Mouse (Mus musculus): Measurements from ENCODE around the gene Foxp1. TPM values are rescaled to one million over a fixed set of nuclear protein-coding genes. Genes with fewer than 3 reads are reported as not detected.

Gene Foxp1
- total RNA-seq, 2 experiments from 2014 or later: 82.4 to 85.4 TPM

DNA sequence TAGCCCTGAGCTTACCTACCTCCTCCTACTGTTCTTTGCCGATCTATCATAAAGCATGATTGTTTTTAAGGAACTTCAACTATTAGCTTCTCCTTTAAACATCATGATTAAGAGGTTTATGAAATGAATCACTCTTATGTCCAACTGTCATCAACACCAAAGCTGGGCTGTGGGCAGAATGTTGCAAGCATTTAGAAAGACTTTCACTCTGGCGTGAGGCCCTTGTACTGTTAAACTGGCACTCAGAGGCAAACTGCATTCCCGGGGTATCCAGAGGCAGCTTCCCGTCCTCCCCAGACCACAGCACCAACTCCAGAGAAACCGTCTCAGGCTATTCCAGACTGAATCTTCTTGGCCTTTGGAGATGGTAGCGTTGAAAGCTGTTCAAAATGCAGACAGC lies 86.2 kb downstream of the Foxp1 start:
- no peak for DNase-seq

DNA sequence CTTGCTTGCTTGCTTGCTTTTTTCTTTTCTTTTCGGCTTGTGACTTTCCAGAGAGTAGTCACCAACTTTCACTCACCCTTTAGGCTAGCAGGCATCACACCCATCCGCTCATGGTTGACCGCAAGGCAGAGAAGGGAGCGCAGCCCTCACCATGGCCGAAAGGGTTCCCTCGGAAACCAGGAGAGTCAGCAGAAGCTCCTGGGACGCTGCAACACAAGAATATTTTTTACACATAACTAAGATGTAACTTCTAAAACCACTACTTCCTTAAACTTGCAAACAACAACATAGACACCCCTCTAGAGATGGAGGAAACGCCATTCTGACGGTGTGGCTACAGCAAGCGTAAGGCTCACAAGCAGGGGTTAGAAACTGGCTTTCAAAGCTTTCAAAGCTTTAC lies 87.4 kb downstream of the Foxp1 start:
- no peak for DNase-seq

GRCm38 (mm10) chr6:99433006-99433405 lies 89.5 kb downstream of the Foxp1 start:
- DNase-seq: no peak

DNA sequence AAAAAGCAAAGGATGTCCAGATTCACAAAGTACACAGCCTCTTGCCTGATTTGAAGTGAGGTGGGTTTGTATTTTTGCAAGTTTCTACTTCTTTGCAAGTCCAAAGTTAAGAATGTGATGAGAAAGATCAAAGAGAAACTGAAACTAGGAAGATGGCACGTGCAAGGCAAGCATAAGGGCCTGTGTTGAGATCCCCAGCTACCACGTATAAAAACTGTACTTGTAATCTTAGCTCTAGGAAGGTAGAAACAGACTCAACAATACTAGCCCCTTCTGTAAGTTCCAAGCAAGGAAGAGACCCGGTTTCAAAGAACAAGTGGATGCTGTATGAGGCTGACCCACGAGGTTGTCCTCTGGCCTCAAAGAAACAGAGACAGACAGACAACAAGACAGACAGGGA lies 90.6 kb downstream of the Foxp1 start:
- no peak for DNase-seq

GRCm38 (mm10) chr6:99430560-99430959 lies 92.0 kb downstream of the Foxp1 start:
- DNase-seq: no peak

- DNase-seq: no peak
Measured at GRCm38 (mm10) chr6:99429378-99430131, 93.0 kb downstream of the Foxp1 start.

GRCm38 (mm10) chr6:99428961-99429360 lies 93.6 kb downstream of the Foxp1 start:
- no peak for DNase-seq

- DNase-seq: no peak
Measured at GRCm38 (mm10) chr6:99427301-99427700, 95.2 kb downstream of the Foxp1 start.

DNA sequence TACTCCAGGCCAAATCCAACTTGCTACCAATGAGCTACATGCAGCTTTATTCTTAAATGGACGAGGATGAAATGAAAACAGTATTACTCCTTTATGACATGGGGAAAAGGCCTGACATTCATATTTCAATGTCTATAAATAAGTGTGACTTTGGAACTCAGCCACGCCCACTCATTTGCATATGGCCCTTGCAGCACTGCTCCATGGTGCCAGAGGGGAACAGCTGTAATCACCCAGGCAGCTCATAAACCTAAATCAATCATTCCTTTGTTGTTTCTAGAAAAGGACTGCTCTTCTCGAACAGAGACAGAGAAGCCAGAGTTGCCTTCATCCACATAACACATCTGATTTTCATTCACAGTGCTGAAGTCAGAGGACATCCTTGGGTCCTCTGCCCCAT lies 97.5 kb downstream of the Foxp1 start:
- no peak for DNase-seq

DNA sequence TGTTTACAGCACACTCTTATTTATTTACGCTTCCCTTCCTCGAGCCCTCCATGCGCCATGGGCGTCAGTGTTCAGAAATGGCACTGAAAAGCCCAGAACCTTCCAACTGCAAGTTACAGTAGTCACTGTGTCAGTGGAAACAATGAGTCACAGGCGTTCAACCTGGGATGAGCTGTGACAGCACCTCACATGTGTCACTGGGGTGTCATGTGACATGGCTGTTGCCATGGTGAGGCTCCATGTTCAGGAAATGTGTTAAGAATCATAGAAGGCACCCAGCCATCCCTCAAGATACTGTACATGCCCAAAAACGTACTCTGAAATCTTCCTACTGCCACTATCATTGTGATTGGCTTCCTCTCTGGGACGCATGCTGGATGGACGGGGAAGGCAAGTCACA lies 101.9 kb downstream of the Foxp1 start:
- DNase-seq: no peak

- DNase-seq: no peak
Measured at GRCm38 (mm10) chr6:99412598-99412997, 109.9 kb downstream of the Foxp1 start.

GRCm38 (mm10) chr6:99409602-99410001 lies 112.9 kb downstream of the Foxp1 start:
- DNase-seq: no peak

GRCm38 (mm10) chr6:99408880-99409279 lies 113.6 kb downstream of the Foxp1 start:
- DNase-seq: no peak

DNA sequence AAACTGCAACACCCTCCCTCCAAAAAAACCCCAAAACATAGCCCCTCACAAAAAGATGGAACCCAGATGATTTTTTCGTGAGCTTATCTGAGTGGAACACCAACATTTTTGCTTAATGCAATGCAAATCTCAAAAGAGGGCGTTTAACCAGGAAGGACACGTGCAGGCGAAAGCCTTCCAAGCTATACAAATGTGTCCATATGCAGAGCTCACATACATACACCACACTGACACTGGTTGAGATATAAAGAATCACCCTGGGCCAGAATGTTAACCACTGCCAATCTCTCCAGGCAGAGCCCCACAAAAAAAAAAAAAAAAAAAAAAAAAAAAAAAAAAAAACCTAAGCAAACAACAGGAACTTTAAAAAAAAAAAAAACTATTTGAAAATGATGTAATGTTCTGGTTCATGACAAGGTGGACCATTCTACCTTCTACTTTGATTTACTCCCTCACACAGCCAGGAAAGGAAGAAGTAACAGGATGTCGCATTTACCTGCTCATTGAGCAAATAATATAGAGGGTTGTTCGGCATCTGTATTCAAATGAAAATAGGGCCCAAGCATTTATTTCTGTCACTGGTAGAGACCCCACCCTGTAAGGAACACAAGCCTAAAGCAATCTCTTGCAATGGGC lies 118.6 kb downstream of the Foxp1 start:
- no peak for DNase-seq

DNA sequence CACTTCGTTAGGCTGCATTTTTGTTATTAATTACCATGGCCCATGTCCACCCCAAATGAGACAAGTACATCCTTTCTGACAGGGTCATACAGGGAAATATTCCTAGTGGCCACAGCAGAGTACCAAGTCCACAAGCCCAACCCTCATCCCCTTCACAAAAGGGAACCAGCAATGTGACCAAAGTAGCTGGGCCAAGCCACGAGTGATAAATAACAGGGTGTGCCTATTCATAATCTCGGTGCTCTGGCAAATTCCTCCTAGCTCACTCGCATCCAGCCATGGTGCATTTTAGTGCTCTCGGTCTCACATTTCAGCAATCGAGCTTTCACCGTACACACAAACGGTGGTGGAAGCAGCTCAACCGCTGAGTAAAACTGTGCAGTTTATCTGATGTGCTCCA lies 119.6 kb downstream of the Foxp1 start:
- DNase-seq: no peak

- no peak for DNase-seq
Measured at GRCm38 (mm10) chr6:99402370-99402769, 120.2 kb downstream of the Foxp1 start.

DNA sequence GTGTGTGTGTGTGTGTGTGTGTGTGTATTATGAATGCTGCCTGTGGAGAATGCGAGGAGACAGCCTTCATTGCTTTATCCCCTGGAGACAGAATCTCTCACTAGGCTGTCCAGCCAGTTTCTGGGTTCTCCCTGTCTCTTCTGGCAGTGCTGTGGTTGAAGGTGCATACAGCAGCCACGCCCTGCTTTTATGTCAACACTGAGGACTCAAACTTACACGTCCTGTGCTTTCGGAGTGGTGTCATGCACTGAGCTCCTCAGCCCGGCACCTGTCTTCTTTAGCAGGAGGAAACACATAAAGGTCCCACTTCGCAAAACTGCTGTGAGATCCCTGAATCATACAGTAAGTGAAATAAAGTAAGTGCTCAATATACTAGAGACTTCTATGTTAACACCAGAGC lies 120.7 kb downstream of the Foxp1 start:
- no peak for DNase-seq

GRCm38 (mm10) chr6:99401211-99401610 lies 121.3 kb downstream of the Foxp1 start:
- no peak for DNase-seq

DNA sequence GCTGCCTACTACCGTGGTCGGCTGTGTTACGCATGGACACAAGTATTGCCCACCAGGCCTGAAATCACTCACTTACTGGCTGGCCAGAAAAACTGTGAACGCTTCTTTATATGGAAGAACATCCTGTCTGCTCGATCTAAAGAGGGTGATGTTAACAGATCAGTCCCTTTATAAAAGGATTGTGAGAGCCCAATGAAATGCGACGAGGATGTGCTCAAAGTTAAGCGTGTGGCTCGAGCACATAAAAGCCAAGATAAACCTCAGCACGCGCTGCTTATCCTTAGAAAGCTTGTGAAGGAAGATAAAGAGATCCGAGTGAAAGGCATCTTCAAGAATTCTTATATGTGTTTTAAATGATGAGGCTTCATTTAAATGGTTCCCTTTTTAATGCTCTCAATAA lies 126.8 kb downstream of the Foxp1 start:
- DNase-seq: no peak

DNA sequence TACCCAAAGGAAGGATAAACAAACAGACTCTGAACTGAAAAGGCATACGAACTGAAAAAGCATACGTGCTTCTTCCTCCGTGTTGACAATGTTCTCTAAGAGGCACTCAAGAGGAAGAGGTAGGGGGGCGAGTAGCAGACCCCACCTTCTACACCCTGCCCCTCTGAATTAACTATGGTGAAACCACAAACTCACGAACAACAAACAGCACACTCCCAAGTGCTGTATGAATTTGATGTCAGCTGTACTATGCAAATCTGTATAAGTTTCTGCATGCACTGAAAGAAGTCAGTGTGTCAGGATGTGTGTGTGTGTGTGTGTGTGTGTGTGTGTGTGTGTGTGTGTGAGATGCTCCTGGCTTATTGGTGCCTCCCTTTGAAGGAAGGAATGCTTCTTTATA lies 127.7 kb downstream of the Foxp1 start:
- no peak for DNase-seq

DNA sequence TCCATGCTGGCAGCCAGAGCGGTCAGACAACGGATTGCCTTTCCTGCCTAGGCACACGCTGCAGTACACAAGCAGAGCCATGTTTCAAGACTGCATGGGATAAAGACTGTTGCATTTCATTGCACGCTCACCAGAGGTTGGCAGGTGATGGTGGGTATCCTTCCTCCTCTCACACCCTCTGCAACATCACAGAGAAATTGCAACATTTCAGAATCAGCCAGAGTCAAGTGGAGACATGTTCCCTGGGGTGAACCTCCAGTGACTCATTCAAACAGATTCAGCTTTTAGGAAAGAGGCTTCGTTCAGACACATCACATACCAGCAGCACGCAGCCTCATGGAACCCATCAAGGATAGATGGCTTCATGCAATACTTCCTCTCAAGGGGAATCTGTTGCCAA lies 130.0 kb downstream of the Foxp1 start:
- no peak for DNase-seq

DNA sequence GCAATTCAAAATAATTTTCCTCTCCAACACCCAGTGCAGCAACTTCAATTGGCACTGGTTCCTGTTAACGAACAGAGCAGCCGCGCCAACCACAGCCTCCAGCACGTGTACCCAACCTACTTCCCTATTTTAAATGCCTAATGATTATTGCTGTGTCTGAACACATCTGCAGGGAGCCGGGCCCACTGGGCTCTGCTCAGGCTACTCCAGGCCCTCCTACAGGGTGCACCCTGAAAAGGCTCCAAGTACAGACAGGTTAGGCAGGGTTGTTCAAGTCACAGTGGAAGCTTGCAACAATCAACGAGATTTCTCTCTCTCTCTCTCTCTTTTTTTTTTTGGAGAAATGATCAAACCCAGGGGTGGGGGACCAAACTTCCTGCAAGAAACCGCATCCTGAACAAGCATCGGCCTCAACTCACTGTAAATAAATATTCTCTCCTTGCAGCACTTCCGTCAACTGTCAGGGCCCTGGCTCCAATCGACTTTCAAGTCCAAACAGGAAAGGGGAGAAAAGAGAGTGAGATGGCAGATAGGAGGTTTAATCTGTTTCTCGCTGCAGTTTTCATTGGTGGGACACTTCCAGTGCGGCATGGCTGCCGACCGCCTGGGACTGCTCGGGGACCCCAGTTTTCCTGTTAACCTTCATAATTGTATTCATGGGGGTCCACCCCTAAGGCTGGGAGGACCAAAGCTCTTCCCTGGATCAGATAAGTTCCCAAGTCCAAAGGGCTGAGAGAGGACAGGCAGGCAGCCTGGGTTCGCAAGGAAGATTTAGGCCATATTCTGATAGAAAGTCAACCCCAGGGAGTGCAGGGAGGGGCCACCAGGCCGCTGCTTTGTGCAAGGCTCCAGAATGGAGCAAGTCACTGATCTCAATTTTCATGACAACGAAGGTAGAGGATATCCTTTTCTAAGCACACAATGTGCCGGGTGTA lies 133.5 kb downstream of the Foxp1 start:
- no peak for DNase-seq

DNA sequence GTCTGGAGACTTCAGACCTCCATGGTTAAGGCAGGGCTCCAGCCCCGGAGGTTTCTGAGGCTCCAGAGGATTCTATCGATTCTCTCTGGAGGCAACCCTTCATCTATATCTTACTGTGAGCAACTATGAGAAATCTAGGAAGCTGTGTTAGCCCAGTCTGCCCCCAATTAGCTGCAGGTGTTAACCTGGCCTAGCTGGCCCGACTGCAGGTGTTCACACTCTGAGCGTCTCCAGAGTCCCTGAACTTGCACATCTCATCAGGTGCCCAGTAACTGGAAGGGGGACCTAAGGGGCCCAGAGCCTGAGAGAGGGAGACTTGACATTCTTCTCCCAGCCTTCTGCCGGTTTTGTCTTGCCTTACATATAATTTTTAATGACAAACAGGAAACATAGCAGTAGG lies 134.5 kb downstream of the Foxp1 start:
- no peak for DNase-seq

All from layer of hippocampus, postnatal 36 days (tissue).